Mouse (Mus musculus): Measurements from ENCODE around the gene Mvd. TPM values are rescaled to one million over a fixed set of nuclear protein-coding genes. Genes with fewer than 3 reads are reported as not detected.

Gene Mvd
- polyA plus RNA-seq, 1 experiment from 2014 or later, result 40.3 TPM

DNA sequence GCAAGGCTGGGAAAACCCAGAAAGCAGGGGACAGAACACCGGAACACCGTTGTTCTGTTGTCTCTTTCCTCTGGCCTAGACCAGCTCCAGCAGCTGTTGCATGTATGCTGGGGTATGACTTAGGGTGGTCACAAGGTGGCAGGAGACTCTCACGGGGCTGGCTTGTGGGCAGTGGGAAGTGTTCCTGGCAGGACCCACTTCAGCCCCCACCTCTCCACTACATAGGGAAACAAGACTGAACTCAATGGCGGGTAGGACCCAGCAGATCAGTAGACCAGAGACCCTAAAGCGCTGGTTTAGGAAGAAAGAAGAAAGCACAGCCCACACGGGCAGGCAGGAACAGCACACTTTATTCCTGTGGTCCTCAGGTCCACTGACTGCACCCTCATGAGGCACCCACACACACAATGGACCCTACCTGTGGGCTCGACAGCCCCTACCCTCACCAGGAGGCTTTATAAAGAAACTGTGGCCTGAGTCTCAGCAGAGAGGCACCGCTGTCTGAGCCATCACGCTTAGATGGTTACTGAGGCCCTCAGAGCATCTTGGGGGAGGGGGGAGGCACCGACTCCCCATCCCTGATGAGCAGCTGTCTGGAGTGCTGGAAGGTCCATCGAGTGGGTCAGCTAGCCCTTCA lies 9.8 kb downstream of the Mvd start:
- 58% methylated on average over 11 of the region's 11 CpGs for WGBS
- peak overlapping the region; percentile 86; the same call in 1 of the 2 replicates for H3K27ac ChIP-seq (ENCODE audit: low read length)
- 0 out of 2 replicates have a peak, but pooled peaks have one; percentile 0 for ATAC-seq (ENCODE audit: insufficient read depth, low FRiP score)

DNA sequence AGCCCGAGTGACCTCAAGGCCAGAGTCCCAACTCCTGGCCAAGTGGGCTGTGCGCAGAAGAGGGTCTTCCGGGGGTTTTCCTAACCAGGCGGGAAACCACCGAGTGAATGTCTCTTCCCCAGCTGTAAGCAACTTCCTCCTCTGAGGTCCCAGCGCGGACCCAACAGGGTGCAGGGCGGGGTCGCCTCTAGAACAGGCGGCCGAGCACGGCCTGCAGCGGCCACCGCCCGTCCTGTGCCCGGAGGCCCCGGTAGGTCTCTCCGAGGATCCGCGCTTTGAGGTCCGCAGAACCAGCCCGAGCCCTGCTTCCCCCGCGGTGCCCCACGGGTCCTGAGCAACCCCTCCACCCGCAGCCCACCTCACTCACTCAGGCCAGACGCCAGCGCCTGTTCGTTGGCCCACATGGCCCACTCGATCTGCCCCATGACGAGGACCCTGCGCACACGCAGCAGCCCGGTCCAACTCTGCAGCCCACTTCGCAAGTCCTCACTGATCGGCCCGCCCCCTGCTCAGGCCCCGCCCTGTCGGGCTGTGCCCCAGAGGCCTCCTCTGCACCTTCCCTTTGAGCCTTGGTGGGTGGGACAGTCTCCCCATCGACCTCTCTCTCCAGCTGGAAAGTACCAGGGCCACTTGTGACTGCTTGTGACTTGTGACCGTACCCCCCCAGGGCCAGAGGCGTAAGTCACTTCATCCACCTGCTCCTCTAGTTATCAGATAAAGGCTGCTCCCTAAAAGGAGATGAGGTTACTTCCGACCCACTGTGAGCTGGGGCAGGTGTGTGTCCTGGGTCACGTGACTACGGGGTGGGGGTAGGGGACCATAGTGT lies 10.6 kb downstream of the Mvd start, which contains the start of gene Cyba:
TSS of gene Cyba (minus strand) at position 488 of the 826 bp plus-strand sequence.
- ATAC-seq (ENCODE audit: insufficient read depth, low FRiP score), result peak; percentile 88
- H3K36me3 ChIP-seq (ENCODE audit: control insufficient read depth, insufficient read depth, low read length), result 0 out of 2 replicates have a peak, but pooled peaks cover 4% of the 10 kb centered on the region
- peak within 1 kb of the TSS; percentile 83 for H3K4me2 ChIP-seq (ENCODE audit: low read depth, low read length)
- H3K9ac ChIP-seq (ENCODE audit: low read length), result peak within 1 kb of the TSS; percentile 86
- 2% methylated on average over 45 of the region's 45 CpGs for WGBS
- peaks cover 13% of the 10 kb centered on the region for H3K4me1 ChIP-seq (ENCODE audit: control insufficient read depth, insufficient read depth, low read length)
- peak within 1 kb of the TSS; percentile 86 for H3K27ac ChIP-seq (ENCODE audit: low read length)
- peak within 1 kb of the TSS; percentile 65 for H3K4me3 ChIP-seq (replicated peaks; ENCODE audit: low read length)
- H3K9me3 ChIP-seq (replicated peaks; ENCODE audit: control insufficient read depth, low read length), result no peaks in the 10 kb centered on the region; the same call in 1 of the 2 replicates
- no peaks in the 10 kb centered on the region for H3K27me3 ChIP-seq (ENCODE audit: control insufficient read depth, insufficient read depth, low read length)

More for the DNA sequence above, 9.8 kb downstream of the Mvd start:
- Histone ChIP-seq H3K27me3 (ENCODE audit: control insufficient read depth, insufficient read depth, low read length) (no peaks in the 10 kb centered on the region), H3K9me3 (replicated peaks; ENCODE audit: control insufficient read depth, low read length) (no peaks in the 10 kb centered on the region; the same call in 1 of the 2 replicates), H3K4me3 (replicated peaks; ENCODE audit: low read length) (peak overlapping the region; percentile 65), H3K4me1 (ENCODE audit: control insufficient read depth, insufficient read depth, low read length) (peaks cover 19% of the 10 kb centered on the region), H3K36me3 (ENCODE audit: control insufficient read depth, insufficient read depth, low read length) (0 out of 2 replicates have a peak, but pooled peaks cover 4% of the 10 kb centered on the region), H3K9ac (ENCODE audit: low read length) (peak overlapping the region; percentile 86), H3K4me2 (ENCODE audit: low read depth, low read length) (peak overlapping the region; percentile 83)

GRCm38 (mm10) chr8:122431694-122432442 lies 11.4 kb downstream of the Mvd start:
- Histone ChIP-seq H3K9ac (ENCODE audit: low read length) (peak overlapping the region; percentile 86), H3K27ac (ENCODE audit: low read length) (peak overlapping the region; percentile 86), H3K4me2 (ENCODE audit: low read depth, low read length) (peak overlapping the region; percentile 83), H3K27me3 (ENCODE audit: control insufficient read depth, insufficient read depth, low read length) (no peaks in the 10 kb centered on the region), H3K9me3 (replicated peaks; ENCODE audit: control insufficient read depth, low read length) (no peaks in the 10 kb centered on the region; the same call in 1 of the 2 replicates), H3K36me3 (ENCODE audit: control insufficient read depth, insufficient read depth, low read length) (0 out of 2 replicates have a peak, but pooled peaks cover 4% of the 10 kb centered on the region), H3K4me1 (ENCODE audit: control insufficient read depth, insufficient read depth, low read length) (peaks cover 13% of the 10 kb centered on the region), H3K4me3 (replicated peaks; ENCODE audit: low read length) (peak overlapping the region; percentile 65)
- ATAC-seq (ENCODE audit: insufficient read depth, low FRiP score), result peak; percentile 9; the same call in 1 of the 2 replicates
- WGBS, result 23% methylated on average over 18 of the region's 18 CpGs

DNA sequence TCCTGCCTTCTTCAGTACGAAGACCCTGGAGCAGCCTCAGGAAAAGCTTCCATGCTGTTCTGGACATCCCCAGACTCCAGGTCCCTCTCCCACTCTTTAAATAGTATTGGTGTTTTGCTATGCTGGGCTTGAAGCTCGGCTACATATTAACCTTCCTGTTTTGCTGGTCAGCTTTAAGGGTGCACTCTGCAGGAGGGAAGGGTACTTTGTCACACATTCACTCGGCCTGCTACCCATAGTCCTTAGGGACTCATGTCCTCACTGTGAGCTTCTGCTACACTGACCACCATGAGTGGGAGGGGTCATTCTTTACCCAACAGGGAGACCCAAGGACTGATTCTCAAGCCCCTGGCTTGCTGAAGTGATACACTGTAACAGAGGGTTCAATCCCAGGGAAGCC lies 12.6 kb downstream of the Mvd start:
- 0 out of 2 replicates have a peak, but pooled peaks cover 4% of the 10 kb centered on the region for H3K36me3 ChIP-seq (ENCODE audit: control insufficient read depth, insufficient read depth, low read length)
- no peak overlapping the region for H3K4me2 ChIP-seq (ENCODE audit: low read depth, low read length)
- H3K27ac ChIP-seq (ENCODE audit: low read length), result peak overlapping the region; percentile 36; the same call in 1 of the 2 replicates
- ATAC-seq (ENCODE audit: insufficient read depth, low FRiP score), result no peak
- no peaks in the 10 kb centered on the region for H3K27me3 ChIP-seq (ENCODE audit: control insufficient read depth, insufficient read depth, low read length)
- no peaks in the 10 kb centered on the region; the same call in 1 of the 2 replicates for H3K9me3 ChIP-seq (replicated peaks; ENCODE audit: control insufficient read depth, low read length)
- H3K4me3 ChIP-seq (replicated peaks; ENCODE audit: low read length), result no peak overlapping the region
- 76% methylated on average over 3 of the region's 3 CpGs for WGBS
- peaks cover 13% of the 10 kb centered on the region for H3K4me1 ChIP-seq (ENCODE audit: control insufficient read depth, insufficient read depth, low read length)
- H3K9ac ChIP-seq (ENCODE audit: low read length), result peak overlapping the region; percentile 16; the same call in 1 of the 2 replicates

DNA sequence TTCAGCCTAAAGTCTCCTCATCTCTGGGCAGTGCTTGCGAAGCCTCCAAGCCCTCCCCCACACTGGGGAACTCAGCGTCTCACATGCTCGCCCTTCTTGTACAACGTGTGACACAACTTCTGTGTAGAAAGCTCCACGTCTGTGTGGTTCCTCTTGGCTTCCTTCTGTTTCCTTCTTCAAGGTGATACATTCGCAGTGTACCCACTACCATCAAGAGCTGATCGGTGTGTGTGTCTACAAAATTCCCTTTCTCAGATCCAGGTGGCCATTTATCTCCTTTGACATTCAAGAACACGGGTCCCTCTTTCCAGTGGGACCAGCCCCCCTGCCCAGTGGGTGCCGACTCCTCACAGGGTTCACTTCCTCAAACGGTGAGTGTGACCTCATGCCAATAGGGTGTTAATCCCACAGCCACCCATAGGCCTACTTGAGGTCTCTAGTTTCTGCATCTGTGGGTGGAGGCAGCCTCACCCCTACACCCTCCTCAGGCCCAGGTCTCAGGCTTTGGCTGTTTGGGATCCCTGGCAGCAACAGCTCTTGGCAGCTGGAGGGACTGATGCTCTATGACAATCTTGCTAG lies 13.1 kb downstream of the Mvd start:
- no peak for ATAC-seq (ENCODE audit: insufficient read depth, low FRiP score)
- WGBS, result 77% methylated on average over 10 of the region's 10 CpGs
- Histone ChIP-seq H3K4me3 (replicated peaks; ENCODE audit: low read length) (no peak overlapping the region), H3K9me3 (replicated peaks; ENCODE audit: control insufficient read depth, low read length) (no peaks in the 10 kb centered on the region), H3K4me1 (ENCODE audit: control insufficient read depth, insufficient read depth, low read length) (peaks cover 13% of the 10 kb centered on the region), H3K27me3 (ENCODE audit: control insufficient read depth, insufficient read depth, low read length) (no peaks in the 10 kb centered on the region), H3K27ac (ENCODE audit: low read length) (peak overlapping the region; percentile 36; the same call in 1 of the 2 replicates), H3K36me3 (ENCODE audit: control insufficient read depth, insufficient read depth, low read length) (0 out of 2 replicates have a peak, but pooled peaks cover under 1% of the 10 kb centered on the region), H3K4me2 (ENCODE audit: low read depth, low read length) (no peak overlapping the region), H3K9ac (ENCODE audit: low read length) (0 out of 2 replicates have a peak overlapping the region, but pooled peaks have one; percentile 16)

DNA sequence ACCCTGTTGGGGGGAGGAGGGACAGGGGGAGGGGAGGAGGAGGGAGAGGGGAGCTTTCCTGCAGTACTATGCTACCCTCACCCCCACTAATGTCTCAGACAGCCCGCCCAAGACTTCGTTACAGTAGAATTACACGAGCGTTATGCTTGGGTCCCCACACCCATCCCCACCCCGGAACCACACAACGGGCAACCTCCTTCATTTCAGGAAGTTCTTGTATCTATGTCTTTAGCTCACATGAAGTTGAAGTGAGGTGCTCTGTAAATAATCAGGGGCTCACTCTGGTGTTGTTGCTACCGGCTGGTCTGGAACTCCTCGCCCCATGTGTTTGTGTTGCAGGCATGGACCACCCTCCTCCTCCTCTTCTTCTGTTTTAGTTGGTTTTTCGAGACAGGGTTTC lies 15.1 kb downstream of the Mvd start:
- H3K27me3 ChIP-seq (ENCODE audit: control insufficient read depth, insufficient read depth, low read length), result no peaks in the 10 kb centered on the region
- 87% methylated on average over 9 of the region's 9 CpGs for WGBS
- H3K4me3 ChIP-seq (replicated peaks; ENCODE audit: low read length), result no peak overlapping the region
- no peak overlapping the region for H3K9ac ChIP-seq (ENCODE audit: low read length)
- no peaks in the 10 kb centered on the region for H3K9me3 ChIP-seq (replicated peaks; ENCODE audit: control insufficient read depth, low read length)
- H3K27ac ChIP-seq (ENCODE audit: low read length), result no peak overlapping the region
- H3K36me3 ChIP-seq (ENCODE audit: control insufficient read depth, insufficient read depth, low read length), result no peaks in the 10 kb centered on the region
- no peak overlapping the region for H3K4me2 ChIP-seq (ENCODE audit: low read depth, low read length)
- H3K4me1 ChIP-seq (ENCODE audit: control insufficient read depth, insufficient read depth, low read length), result peaks cover 16% of the 10 kb centered on the region
- ATAC-seq (ENCODE audit: insufficient read depth, low FRiP score), result no peak

DNA sequence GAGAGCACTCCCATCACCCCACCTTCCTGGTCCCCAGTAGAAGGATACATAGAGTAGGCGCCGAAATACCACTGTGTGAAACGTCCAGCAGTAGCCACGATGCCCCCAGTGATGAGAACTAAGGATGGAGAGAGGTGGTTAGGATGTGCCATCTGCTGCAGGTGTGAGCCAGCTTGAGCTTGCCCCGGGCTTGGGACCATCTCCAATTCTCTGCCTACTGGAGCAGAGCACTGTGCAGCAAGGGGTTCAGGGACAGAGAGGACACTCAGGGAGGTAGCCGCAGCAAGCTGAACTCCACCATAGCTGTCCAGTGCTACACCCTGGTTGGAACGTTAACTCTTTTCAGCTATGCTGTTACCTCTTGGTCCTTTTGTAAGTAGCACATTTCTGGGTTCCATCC lies 15.6 kb downstream of the Mvd start:
- Histone ChIP-seq H3K4me2 (ENCODE audit: low read depth, low read length) (no peak overlapping the region), H3K27me3 (ENCODE audit: control insufficient read depth, insufficient read depth, low read length) (no peaks in the 10 kb centered on the region), H3K4me1 (ENCODE audit: control insufficient read depth, insufficient read depth, low read length) (peaks cover 12% of the 10 kb centered on the region), H3K36me3 (ENCODE audit: control insufficient read depth, insufficient read depth, low read length) (no peaks in the 10 kb centered on the region), H3K4me3 (replicated peaks; ENCODE audit: low read length) (no peak overlapping the region), H3K9me3 (replicated peaks; ENCODE audit: control insufficient read depth, low read length) (no peaks in the 10 kb centered on the region), H3K27ac (ENCODE audit: low read length) (no peak overlapping the region), H3K9ac (ENCODE audit: low read length) (no peak overlapping the region)
- 80% methylated on average over 7 of the region's 7 CpGs for WGBS
- ATAC-seq (ENCODE audit: insufficient read depth, low FRiP score), result no peak

DNA sequence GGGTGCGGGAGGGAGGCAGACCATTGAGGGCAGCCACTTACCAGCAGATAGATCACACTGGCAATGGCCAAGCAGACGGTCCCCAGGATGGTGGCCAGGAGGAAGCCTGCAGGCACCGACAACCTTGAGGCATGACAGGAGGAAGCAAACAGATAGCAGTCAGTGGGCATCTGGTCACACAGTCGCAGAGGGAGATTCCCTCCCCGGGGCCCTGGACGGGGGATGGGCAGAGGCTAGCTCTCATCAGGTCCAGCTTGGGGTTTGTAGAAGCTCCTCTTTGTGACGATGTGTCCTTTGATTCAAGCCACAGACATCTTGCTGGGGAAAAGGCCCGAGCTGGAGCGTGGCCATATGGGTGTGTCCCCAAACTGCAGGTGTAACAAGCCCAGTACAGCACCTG lies 17.1 kb downstream of the Mvd start:
- Histone ChIP-seq H3K27me3 (ENCODE audit: control insufficient read depth, insufficient read depth, low read length) (no peaks in the 10 kb centered on the region), H3K9ac (ENCODE audit: low read length) (no peak overlapping the region), H3K27ac (ENCODE audit: low read length) (no peak overlapping the region), H3K36me3 (ENCODE audit: control insufficient read depth, insufficient read depth, low read length) (no peaks in the 10 kb centered on the region), H3K4me2 (ENCODE audit: low read depth, low read length) (no peak overlapping the region), H3K9me3 (replicated peaks; ENCODE audit: control insufficient read depth, low read length) (no peaks in the 10 kb centered on the region), H3K4me1 (ENCODE audit: control insufficient read depth, insufficient read depth, low read length) (0 out of 2 replicates have a peak, but pooled peaks cover 4% of the 10 kb centered on the region), H3K4me3 (replicated peaks; ENCODE audit: low read length) (no peak overlapping the region)
- 73% methylated on average over 9 of the region's 9 CpGs for WGBS
- ATAC-seq (ENCODE audit: insufficient read depth, low FRiP score), result no peak
